In the genomic region with DNA sequence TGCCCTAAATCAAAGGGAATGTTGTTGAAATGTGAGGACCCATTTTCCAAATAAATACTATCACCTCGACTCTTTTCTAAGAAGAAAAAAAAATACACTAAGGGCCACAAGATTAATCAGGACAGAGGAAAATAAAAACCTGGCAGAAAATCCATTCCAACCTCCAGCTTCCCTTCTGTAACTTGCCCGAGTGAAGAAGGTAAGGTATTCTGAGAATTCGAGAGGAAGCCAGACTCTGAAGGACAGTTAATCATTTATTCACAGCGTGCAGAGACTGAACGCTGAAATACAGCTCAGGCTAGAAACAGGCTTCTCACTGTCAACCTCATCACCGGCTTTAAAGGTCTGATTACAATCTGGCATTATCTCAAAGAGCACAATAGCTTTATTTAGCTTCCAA, we compare ENCODE assay signal across 26 mouse cellular contexts. TPM values are rescaled to one million over a fixed set of nuclear protein-coding genes. Genes with fewer than 3 reads are reported as not detected.
A peak's percentile ranks its signal among the peaks of the same experiment; 100 is the strongest.
DNase-seq lines count a peak whose midpoint lies in the region; ATAC-seq and TF ChIP-seq lines count a peak whose summit lies in the region.
"Had no signal": no experiment of that assay in that cellular context is flagged by ENCODE, and none has a peak within 500 bp of the region (broad histone marks: within the 10 kb centered on the region; RNA-seq: fewer than 3 reads in every experiment).

No protein-coding gene starts in this region.

- peak; percentile 89 for DNase-seq in kidney, adult 2 months
- DNase-seq in kidney, postnatal 4 days, result no peak
- DNase-seq in lung, adult 18-20 months, result no peak
- peak; percentile 29 to 83 for DNase-seq in kidney, postnatal 36 days
- no peak for DNase-seq in right cerebral cortex, adult 2 months (ENCODE audit: low spot score in 2 of 2)
- no peak for DNase-seq in layer of hippocampus, adult 11-12 months (ENCODE audit: low spot score)
- DNase-seq: adrenal gland, postnatal 36 days; cerebellum, adult 2 months; cerebellum, postnatal 25 days; forebrain, postnatal 0 days; heart, adult 2 months; heart, postnatal 4 days; liver; lung, postnatal 10 days; right cerebral cortex, postnatal 25 days; thymus, postnatal 25 days had no signal

- H3K4me2 ChIP-seq in lung, embryonic 16.5 days (ENCODE audit: low read depth, low read length), result no peak overlapping the region
- H3K4me2 ChIP-seq in kidney, embryonic 15.5 days, result no peak overlapping the region
- H3K4me2 ChIP-seq: embryonic facial prominence, embryonic 15.5 days; forebrain, embryonic 12.5 days; heart, embryonic 12.5 days; hindbrain, embryonic 15.5 days; midbrain, embryonic 11.5 days had no signal

- no peak overlapping the region for H3K9ac ChIP-seq in lung, embryonic 16.5 days (ENCODE audit: low read length)
- no peak overlapping the region for H3K9ac ChIP-seq in kidney, embryonic 15.5 days
- H3K9ac ChIP-seq: embryonic facial prominence, embryonic 15.5 days; forebrain, postnatal 0 days; heart, embryonic 12.5 days; hindbrain, embryonic 15.5 days; liver, embryonic 14.5 days had no signal

- 16% methylated on average over 6 of the region's 6 CpGs for WGBS in kidney, adult 2 months
- 34% methylated on average over 6 of the region's 6 CpGs for WGBS in lung, embryonic 16.5 days
- WGBS in kidney, embryonic 15.5 days, result 46% methylated on average over 6 of the region's 6 CpGs

- H3K36me3 ChIP-seq in kidney, adult 2 months (ENCODE audit: control insufficient read depth, insufficient read depth, low read length), result peaks cover 31% of the 10 kb centered on the region
- peaks cover 47% of the 10 kb centered on the region for H3K36me3 ChIP-seq in lung, embryonic 16.5 days (ENCODE audit: control insufficient read depth, insufficient read depth, low read length)
- peaks cover 98% of the 10 kb centered on the region for H3K36me3 ChIP-seq in kidney, embryonic 15.5 days

- H3K9me3 ChIP-seq in lung, embryonic 16.5 days (ENCODE audit: control insufficient read depth, low read length), result no peaks in the 10 kb centered on the region
- H3K9me3 ChIP-seq in kidney, embryonic 15.5 days (replicated peaks), result no peaks in the 10 kb centered on the region
- H3K9me3 ChIP-seq: embryonic facial prominence, embryonic 10.5 days; embryonic facial prominence, embryonic 15.5 days; forebrain, embryonic 12.5 days; heart, embryonic 12.5 days; hindbrain, embryonic 15.5 days had no signal

- H3K27me3 ChIP-seq in kidney, adult 2 months (replicated peaks; ENCODE audit: control insufficient read depth, insufficient read depth, low read length), result no peaks in the 10 kb centered on the region
- no peaks in the 10 kb centered on the region for H3K27me3 ChIP-seq in lung, embryonic 16.5 days (ENCODE audit: control insufficient read depth, insufficient read depth, low read depth, low read length)
- no peaks in the 10 kb centered on the region for H3K27me3 ChIP-seq in kidney, embryonic 15.5 days
- H3K27me3 ChIP-seq: embryonic facial prominence, embryonic 15.5 days; forebrain, embryonic 12.5 days; heart, embryonic 12.5 days; hindbrain, embryonic 15.5 days had no signal

- TF ChIP-seq CTCF in kidney, adult 2 months (conservative IDR thresholded peaks at IDR 0.05; ENCODE audit: insufficient read depth, insufficient read length, low read depth, low read length), result no peak

- peak overlapping the region; percentile 76 for H3K27ac ChIP-seq in kidney, adult 2 months (ENCODE audit: insufficient read depth, low read depth, low read length)
- peak overlapping the region; percentile 36; the same call in 1 of the 2 replicates for H3K27ac ChIP-seq in lung, embryonic 16.5 days (ENCODE audit: low read length)
- peak overlapping the region; percentile 52 for H3K27ac ChIP-seq in kidney, embryonic 15.5 days
- H3K27ac ChIP-seq: embryonic facial prominence, embryonic 10.5 days; embryonic facial prominence, embryonic 15.5 days; forebrain, embryonic 12.5 days; heart, adult 2 months; hindbrain, embryonic 15.5 days had no signal

- peaks cover 27% of the 10 kb centered on the region for H3K4me1 ChIP-seq in kidney, adult 2 months (ENCODE audit: control insufficient read depth, insufficient read depth, low read length)
- H3K4me1 ChIP-seq in lung, embryonic 16.5 days (replicated peaks; ENCODE audit: control insufficient read depth, insufficient read depth, low read length), result peaks cover 8% of the 10 kb centered on the region; the same call in 1 of the 2 replicates
- peaks cover 4% of the 10 kb centered on the region; the same call in 1 of the 2 replicates for H3K4me1 ChIP-seq in kidney, embryonic 15.5 days
- H3K4me1 ChIP-seq: embryonic facial prominence, embryonic 10.5 days; embryonic facial prominence, embryonic 15.5 days; forebrain, embryonic 12.5 days; hindbrain, embryonic 15.5 days had no signal

- TF ChIP-seq POLR2A in kidney, adult 2 months (IDR thresholded peaks at IDR 0.05; ENCODE audit: low read depth, low read length), result no peak

- H3K4me3 ChIP-seq in kidney, adult 2 months (ENCODE audit: insufficient read depth, low read depth, low read length), result no peak overlapping the region
- H3K4me3 ChIP-seq in lung, embryonic 16.5 days (ENCODE audit: low read length), result no peak overlapping the region
- no peak overlapping the region for H3K4me3 ChIP-seq in kidney, embryonic 15.5 days (replicated peaks)
- H3K4me3 ChIP-seq: embryonic facial prominence, embryonic 10.5 days; embryonic facial prominence, embryonic 15.5 days; forebrain, embryonic 12.5 days; heart, adult 2 months; heart, embryonic 12.5 days; hindbrain, embryonic 15.5 days had no signal

- peak; percentile 59; the same call in 1 of the 2 replicates for ATAC-seq in lung, embryonic 16.5 days (ENCODE audit: low read depth)
- no peak for ATAC-seq in kidney, embryonic 15.5 days (replicated peaks; ENCODE audit: low FRiP score)
- ATAC-seq: forebrain, postnatal 0 days; inflammation-experienced regulatory T-cells, adult 6 months had no signal

RNA-seq across cellular contexts. Expression of a gene that starts 13.5 kb away (rescaled TPM):
- polyA plus RNA-seq in kidney, adult 2 months (2012; rRNA removed), result 21.7 and 24.0 TPM in 2 replicates
- 42.6 and 44.6 TPM in 2 replicates for polyA plus RNA-seq in lung, embryonic 16.5 days (2015; fragmentation: Nextera tagmentation; extraction: Ambion mirVana)
- 62.6 and 68.8 TPM in 2 replicates for polyA plus RNA-seq in kidney, embryonic 15.5 days (2015; fragmentation: Nextera tagmentation; extraction: Ambion mirVana)

RNA-seq across cellular contexts. Expression of a gene that starts 55.4 kb away (rescaled TPM):
- 6.4 TPM in 2 replicates for polyA plus RNA-seq in kidney, adult 2 months (2012; rRNA removed)
- polyA plus RNA-seq in lung, embryonic 16.5 days (2015; fragmentation: Nextera tagmentation; extraction: Ambion mirVana), result 13.0 and 13.8 TPM in 2 replicates
- polyA plus RNA-seq in kidney, embryonic 15.5 days (2015; fragmentation: Nextera tagmentation; extraction: Ambion mirVana), result 16.9 and 17.1 TPM in 2 replicates

Comparison
In these comparisons a context has a peak if more than half of its experiments do, and no peak if none do; other contexts are left out.
1. DNase-seq: peak in kidney, adult 2 months (single experiment) and kidney, postnatal 36 days (2 of 2); none in kidney, postnatal 4 days (0 of 2), lung, adult 18-20 months (0 of 2), right cerebral cortex, adult 2 months (0 of 2) and layer of hippocampus, adult 11-12 months (single experiment).
2. Peak in every context shown above with its lines, with median percentiles within 50 percentile points of each other: H3K27ac ChIP-seq.